Mouse (Mus musculus) liver, embryonic 14.5 days (tissue): Measurements from ENCODE around the gene Lpar5. TPM values are rescaled to one million over a fixed set of nuclear protein-coding genes. Genes with fewer than 3 reads are reported as not detected.
A peak's percentile ranks its signal among the peaks of the same experiment; 100 is the strongest.

ENCODE experiments used
- ATAC-seq: fragments of 200-750 bp; cut with Nextera tagmentation; 2 replicates; pipeline ENCODE4 v1.8.0; 2017; ENCODE audit warnings: moderate number of reproducible peaks, mild to moderate bottlenecking, moderate library complexity; ENCODE audit not compliant: insufficient read depth
- DNase-seq, 3 experiments: peaks; one replicate each; pipeline ENCODE4 v3.0.0-alpha.2; 2012 to 2013; ENCODE audit warnings: low read depth in 3 of 3, low spot score in 3 of 3
- H3K27ac ChIP-seq: fragments of 300-500 bp; sonication (generic); 2 replicates; pipeline ENCODE4 v1.5.1; 2014; ENCODE audit warnings: moderate library complexity, mild to moderate bottlenecking, control low read depth, inconsistent platforms
- H3K27me3 ChIP-seq: fragments of 300-500 bp; sonication (generic); 2 replicates; pipeline ENCODE4 v1.6.1; 2014; ENCODE audit warnings: mild to moderate bottlenecking, low read length, moderate library complexity; ENCODE audit not compliant: control insufficient read depth, insufficient read depth
- H3K36me3 ChIP-seq: fragments of 300-500 bp; sonication (generic); replicated peaks from 2 replicates; pipeline ENCODE4 v1.6.1; 2014; ENCODE audit warnings: low read depth; ENCODE audit not compliant: control insufficient read depth, insufficient read depth
- H3K4me1 ChIP-seq, 2 experiments: fragments of 200-500 bp in 1 of 2; fragments of 300-500 bp in 1 of 2; sonication (generic) in 1 of 2; replicated peaks; 2 replicates each; pipeline ENCODE4 v1.6.1; 2012 to 2014; ENCODE audit warnings: antibody characterized with exemption in 1 of 2, inconsistent platforms in 1 of 2, low read length in 1 of 2; ENCODE audit not compliant: control insufficient read depth in 2 of 2, insufficient read depth in 2 of 2
- H3K4me2 ChIP-seq: fragments of 300-500 bp; sonication (generic); 2 replicates; pipeline ENCODE4 v1.6.1; 2014; ENCODE audit warnings: low read depth, mild to moderate bottlenecking, control low read depth, moderate library complexity
- H3K4me3 ChIP-seq, 2 experiments: fragments of 200-500 bp in 1 of 2; fragments of 300-500 bp in 1 of 2; sonication (generic) in 1 of 2; 2 replicates each; pipeline ENCODE4 v1.5.1; 2012 to 2014; ENCODE audit warnings: low read depth in 2 of 2, low read length in 2 of 2, mild to moderate bottlenecking in 2 of 2, control low read depth in 1 of 2, inconsistent platforms in 1 of 2, moderate library complexity in 1 of 2; ENCODE audit not compliant: insufficient read depth in 1 of 2
- H3K9ac ChIP-seq: fragments of 300-500 bp; sonication (generic); replicated peaks from 2 replicates; pipeline ENCODE4 v1.6.1; 2014; ENCODE audit warnings: mild to moderate bottlenecking, control low read depth, moderate library complexity
- H3K9me3 ChIP-seq: fragments of 300-500 bp; sonication (generic); 2 replicates; pipeline ENCODE4 v1.6.1; 2016; ENCODE audit warnings: low read length, mixed read lengths; ENCODE audit not compliant: control insufficient read depth
- CTCF ChIP-seq: IDR thresholded peaks from 2 replicates; pipeline ENCODE4 v1.5.1; 2016; ENCODE audit warnings: antibody characterized with exemption, low read depth, control low read depth
- EP300 ChIP-seq: IDR thresholded peaks from 2 replicates; pipeline ENCODE4 v1.6.1; 2016; ENCODE audit warnings: antibody characterized with exemption, low read depth
- WGBS: fragments of 180-500 bp; shearing (Covaris S2); extraction: QIAGEN DNeasy Blood & Tissue Kit; methylation state at CpG from one replicate; pipeline ENCODE4 v1.1.7; 2014; ENCODE audit not compliant: insufficient replicate concordance; 5-methylcytosine and 5-hydroxymethylcytosine counted together
- microRNA-seq: library from miRNA; unstranded; fragments of <30 nt; microRNA quantifications from one replicate; pipeline ENCODE4, GENCODE M21; 2016
- polyA plus RNA-seq, 2 experiments: library from polyadenylated mRNA; depleted of rRNA in 1 of 2; stranded (reverse) in 1 of 2; unstranded in 1 of 2; fragments of >200 nt; fragmentation: Nextera tagmentation in 1 of 2; extraction: Ambion mirVana in 1 of 2; gene quantifications; 2 replicates each; pipeline versions ENCODE4 v1.2.1 to v1.2.3; 2012 to 2014

The Lpar5 gene
- polyA plus RNA-seq, 2 experiments, result 1.0 to 1.6 TPM

DNA sequence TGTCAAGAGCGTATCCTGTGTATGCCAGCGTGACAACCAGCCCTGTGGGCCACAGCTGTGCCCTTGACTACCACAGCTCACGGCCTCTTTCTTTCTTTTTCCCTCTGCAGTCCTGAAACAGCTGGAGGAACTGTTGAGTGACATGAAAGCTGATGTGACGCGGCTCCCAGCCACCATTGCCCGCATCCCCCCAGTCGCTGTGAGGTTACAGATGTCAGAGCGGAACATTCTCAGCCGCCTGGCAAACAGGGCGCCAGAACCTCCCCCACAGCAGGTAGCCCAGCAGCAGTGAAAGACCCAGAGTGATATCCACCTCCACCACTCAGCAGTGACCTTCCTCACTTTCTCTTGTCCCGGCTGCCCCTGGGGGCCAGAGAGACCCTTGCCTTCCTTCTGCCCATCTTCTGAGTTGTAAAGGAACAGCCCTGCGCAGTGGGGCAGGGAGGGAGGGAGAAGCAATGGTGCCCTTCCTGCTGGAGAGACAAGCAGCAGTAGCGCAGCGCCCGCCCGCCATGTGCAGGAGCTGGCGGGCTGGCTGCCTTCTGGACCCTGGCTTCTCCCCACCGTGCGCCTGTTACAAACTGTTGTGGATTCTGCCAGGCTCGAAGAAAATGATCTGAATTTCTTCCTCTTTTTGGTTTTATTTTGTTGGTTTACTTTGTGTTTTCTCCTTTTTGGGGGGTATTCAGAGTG, 62.1 kb downstream of the Lpar5 start:
- H3K4me2 ChIP-seq, result no peak overlapping the region
- ATAC-seq (no peak), DNase-seq (no peak)
- TF ChIP-seq EP300 (no peak), CTCF (no peak)
- no peak overlapping the region for H3K27ac ChIP-seq
- no peaks in the 10 kb centered on the region for H3K9me3 ChIP-seq
- H3K9ac ChIP-seq, result no peak overlapping the region
- H3K4me3 ChIP-seq, result no peak overlapping the region
- H3K4me1 ChIP-seq, result peaks cover 3 to 8% of the 10 kb centered on the region in 2 experiments; a peak in 3 of 4 replicates
- H3K36me3 ChIP-seq, result peaks cover 54% of the 10 kb centered on the region
- WGBS, result 87% methylated on average over 20 of the region's 20 CpGs
- H3K27me3 ChIP-seq, result no peaks in the 10 kb centered on the region

DNA sequence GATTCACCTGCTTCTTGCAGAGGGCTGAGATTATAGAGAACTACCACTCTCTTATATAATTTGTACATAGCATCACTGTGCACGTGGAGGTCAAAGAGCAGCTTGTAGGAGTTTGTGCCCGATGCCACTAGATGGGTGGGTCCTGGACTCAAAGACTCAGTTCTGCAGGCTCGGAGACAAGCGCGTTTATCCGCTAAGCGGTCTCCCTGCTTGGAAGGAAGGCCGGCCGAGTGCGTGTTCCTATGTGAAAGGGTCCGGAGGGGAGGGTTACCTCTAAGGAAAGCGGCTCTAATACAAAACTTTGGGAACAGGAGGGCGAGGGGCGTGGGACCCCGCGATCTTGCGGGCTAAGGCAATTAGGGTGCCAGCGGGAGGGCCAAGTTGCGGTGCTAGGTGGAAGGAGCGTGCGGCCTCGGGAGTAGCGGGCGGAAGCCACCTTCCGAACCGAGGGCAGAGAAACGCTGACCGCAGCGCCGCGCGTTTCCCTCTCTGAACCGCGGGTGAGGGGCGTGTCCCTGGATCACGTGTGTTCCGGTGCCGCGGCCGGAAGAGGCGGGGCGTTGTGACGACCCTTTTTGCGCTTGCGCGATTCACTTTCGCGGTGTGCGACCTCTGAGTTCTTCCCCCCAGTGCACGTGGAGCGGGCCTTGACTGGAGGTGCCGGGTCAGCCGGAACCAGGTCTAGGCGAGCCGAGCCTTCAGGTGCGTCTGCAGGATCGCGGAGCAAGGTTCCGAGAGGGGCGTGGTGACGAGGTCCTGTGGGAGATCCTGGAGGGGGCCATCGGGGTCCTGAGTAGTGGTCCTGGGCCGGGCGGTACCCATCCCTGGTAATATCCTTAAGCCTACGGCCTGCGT, 63.8 kb downstream of the Lpar5 start, which contains the start of gene Nop2:
Gene Nop2, plus strand, starts transcription at position 608 of the 855 bp plus-strand sequence.
- peak within 1 kb of the TSS; percentile 85 for H3K27ac ChIP-seq
- H3K4me2 ChIP-seq, result peak within 1 kb of the TSS; percentile 99
- ATAC-seq (peak; percentile 88), DNase-seq (peak; percentile 84 to 87 (median 87))
- TF ChIP-seq CTCF (0 out of 2 replicates have a peak, but pooled peaks have one; percentile 25), EP300 (no peak)
- no peaks in the 10 kb centered on the region for H3K9me3 ChIP-seq
- H3K4me3 ChIP-seq, result peak within 1 kb of the TSS; percentile 91 to 92
- H3K27me3 ChIP-seq, result no peaks in the 10 kb centered on the region
- H3K4me1 ChIP-seq, result peaks cover 3 to 8% of the 10 kb centered on the region in 2 experiments; a peak in 3 of 4 replicates
- peaks cover 60% of the 10 kb centered on the region for H3K36me3 ChIP-seq
- peak within 1 kb of the TSS; percentile 89 for H3K9ac ChIP-seq
- WGBS, result under 1% methylated on average over 62 of the region's 66 CpGs

Small RNA genes within 50 kb of the gene (microRNA-seq; reads per million reads assigned to microRNA genes)
- not detected for gene Mir7045

Other genes starting within 250 kb of the Lpar5 start
- 24.4 and 27.6 TPM in 2 replicates for gene Usp5, start 238.4 kb upstream of the Lpar5 start, polyA plus RNA-seq (2012; rRNA removed)
- gene Usp5, start 238.4 kb upstream of the Lpar5 start, polyA plus RNA-seq (2014; fragmentation: Nextera tagmentation; extraction: Ambion mirVana), result 38.0 and 42.5 TPM in 2 replicates
- gene Cdca3, start 238.4 kb upstream of the Lpar5 start, polyA plus RNA-seq (2012; rRNA removed), result 147 and 165 TPM in 2 replicates
- 205 and 206 TPM in 2 replicates for gene Cdca3, start 238.4 kb upstream of the Lpar5 start, polyA plus RNA-seq (2014; fragmentation: Nextera tagmentation; extraction: Ambion mirVana)
- gene Gnb3, start 227.6 kb upstream of the Lpar5 start, polyA plus RNA-seq (2012; rRNA removed), result 0.03 and 0.06 TPM in 2 replicates
- gene Gnb3, start 227.6 kb upstream of the Lpar5 start, polyA plus RNA-seq (2014; fragmentation: Nextera tagmentation; extraction: Ambion mirVana), result 0.23 TPM in 1 of 2 replicates, not detected in the other
- gene P3h3, start 210.2 kb upstream of the Lpar5 start, polyA plus RNA-seq (2012; rRNA removed), result 3.2 and 3.5 TPM in 2 replicates
- gene P3h3, start 210.2 kb upstream of the Lpar5 start, polyA plus RNA-seq (2014; fragmentation: Nextera tagmentation; extraction: Ambion mirVana), result 0.83 and 0.88 TPM in 2 replicates
- 0.03 and 0.18 TPM in 2 replicates for gene Gpr162, start 203.9 kb upstream of the Lpar5 start, polyA plus RNA-seq (2012; rRNA removed)
- gene Gpr162, start 203.9 kb upstream of the Lpar5 start, polyA plus RNA-seq (2014; fragmentation: Nextera tagmentation; extraction: Ambion mirVana), result not detected in 2 replicates
- 0.07 and 0.10 TPM in 2 replicates for gene Cd4, start 179.7 kb upstream of the Lpar5 start, polyA plus RNA-seq (2012; rRNA removed)
- gene Cd4, start 179.7 kb upstream of the Lpar5 start, polyA plus RNA-seq (2014; fragmentation: Nextera tagmentation; extraction: Ambion mirVana), result 0.03 TPM in 1 of 2 replicates, not detected in the other
- gene Lag3, start 156.2 kb upstream of the Lpar5 start, polyA plus RNA-seq (2012; rRNA removed), result 0.10 and 0.11 TPM in 2 replicates
- gene Lag3, start 156.2 kb upstream of the Lpar5 start, polyA plus RNA-seq (2014; fragmentation: Nextera tagmentation; extraction: Ambion mirVana), result 0.17 TPM in 1 of 2 replicates, not detected in the other
- 109 and 131 TPM in 2 replicates for gene Ptms, start 147.8 kb upstream of the Lpar5 start, polyA plus RNA-seq (2012; rRNA removed)
- gene Ptms, start 147.8 kb upstream of the Lpar5 start, polyA plus RNA-seq (2014; fragmentation: Nextera tagmentation; extraction: Ambion mirVana), result 29.7 and 39.7 TPM in 2 replicates
- gene Mlf2, start 136.5 kb upstream of the Lpar5 start, polyA plus RNA-seq (2012; rRNA removed), result 85.0 and 96.5 TPM in 2 replicates
- gene Mlf2, start 136.5 kb upstream of the Lpar5 start, polyA plus RNA-seq (2014; fragmentation: Nextera tagmentation; extraction: Ambion mirVana), result 98.1 and 116 TPM in 2 replicates
- 57.8 and 62.6 TPM in 2 replicates for gene Cops7a, start 102.4 kb upstream of the Lpar5 start, polyA plus RNA-seq (2012; rRNA removed)
- gene Cops7a, start 102.4 kb upstream of the Lpar5 start, polyA plus RNA-seq (2014; fragmentation: Nextera tagmentation; extraction: Ambion mirVana), result 51.5 and 52.6 TPM in 2 replicates
- gene Pianp, start 71.2 kb upstream of the Lpar5 start, polyA plus RNA-seq (2012; rRNA removed), result 0.07 and 0.09 TPM in 2 replicates
- gene Pianp, start 71.2 kb upstream of the Lpar5 start, polyA plus RNA-seq (2014; fragmentation: Nextera tagmentation; extraction: Ambion mirVana), result not detected in 2 replicates
- gene Zfp384, start 58.8 kb upstream of the Lpar5 start, polyA plus RNA-seq (2012; rRNA removed), result 20.2 and 22.2 TPM in 2 replicates
- gene Zfp384, start 58.8 kb upstream of the Lpar5 start, polyA plus RNA-seq (2014; fragmentation: Nextera tagmentation; extraction: Ambion mirVana), result 2.9 and 3.1 TPM in 2 replicates
- gene Ing4, start 28.2 kb upstream of the Lpar5 start, polyA plus RNA-seq (2012; rRNA removed), result 14.1 and 17.9 TPM in 2 replicates
- 17.2 and 21.9 TPM in 2 replicates for gene Ing4, start 28.2 kb upstream of the Lpar5 start, polyA plus RNA-seq (2014; fragmentation: Nextera tagmentation; extraction: Ambion mirVana)
- gene Acrbp, start 18.2 kb upstream of the Lpar5 start, polyA plus RNA-seq (2012; rRNA removed), result 2.1 and 3.1 TPM in 2 replicates
- gene Acrbp, start 18.2 kb upstream of the Lpar5 start, polyA plus RNA-seq (2014; fragmentation: Nextera tagmentation; extraction: Ambion mirVana), result 1.3 and 2.0 TPM in 2 replicates
- gene Chd4, start 28.1 kb downstream of the Lpar5 start, polyA plus RNA-seq (2012; rRNA removed), result 13.9 and 24.7 TPM in 2 replicates
- 19.7 and 24.3 TPM in 2 replicates for gene Chd4, start 28.1 kb downstream of the Lpar5 start, polyA plus RNA-seq (2014; fragmentation: Nextera tagmentation; extraction: Ambion mirVana)
- gene Nop2, start 64.0 kb downstream of the Lpar5 start, polyA plus RNA-seq (2012; rRNA removed), result 18.9 and 24.5 TPM in 2 replicates
- 33.1 and 33.7 TPM in 2 replicates for gene Nop2, start 64.0 kb downstream of the Lpar5 start, polyA plus RNA-seq (2014; fragmentation: Nextera tagmentation; extraction: Ambion mirVana)
- gene Iffo1, start 77.3 kb downstream of the Lpar5 start, polyA plus RNA-seq (2012; rRNA removed), result 4.8 and 6.0 TPM in 2 replicates
- 1.8 and 3.7 TPM in 2 replicates for gene Iffo1, start 77.3 kb downstream of the Lpar5 start, polyA plus RNA-seq (2014; fragmentation: Nextera tagmentation; extraction: Ambion mirVana)
- 1,485 and 1,875 TPM in 2 replicates for gene Gapdh, start 98.5 kb downstream of the Lpar5 start, polyA plus RNA-seq (2012; rRNA removed)
- gene Gapdh, start 98.5 kb downstream of the Lpar5 start, polyA plus RNA-seq (2014; fragmentation: Nextera tagmentation; extraction: Ambion mirVana), result 960 and 1,040 TPM in 2 replicates
- 108 and 148 TPM in 2 replicates for gene Ncapd2, start 123.8 kb downstream of the Lpar5 start, polyA plus RNA-seq (2012; rRNA removed)
- gene Ncapd2, start 123.8 kb downstream of the Lpar5 start, polyA plus RNA-seq (2014; fragmentation: Nextera tagmentation; extraction: Ambion mirVana), result 66.8 and 80.4 TPM in 2 replicates
- gene Mrpl51, start 123.9 kb downstream of the Lpar5 start, polyA plus RNA-seq (2012; rRNA removed), result 22.2 and 50.9 TPM in 2 replicates
- 178 and 182 TPM in 2 replicates for gene Mrpl51, start 123.9 kb downstream of the Lpar5 start, polyA plus RNA-seq (2014; fragmentation: Nextera tagmentation; extraction: Ambion mirVana)
- 2.8 and 3.5 TPM in 2 replicates for gene Vamp1, start 147.6 kb downstream of the Lpar5 start, polyA plus RNA-seq (2012; rRNA removed)
- gene Vamp1, start 147.6 kb downstream of the Lpar5 start, polyA plus RNA-seq (2014; fragmentation: Nextera tagmentation; extraction: Ambion mirVana), result 0.83 and 0.94 TPM in 2 replicates
- gene Tapbpl, start 163.9 kb downstream of the Lpar5 start, polyA plus RNA-seq (2012; rRNA removed), result 4.2 and 5.0 TPM in 2 replicates
- gene Tapbpl, start 163.9 kb downstream of the Lpar5 start, polyA plus RNA-seq (2014; fragmentation: Nextera tagmentation; extraction: Ambion mirVana), result 4.1 and 4.2 TPM in 2 replicates
- gene Cd27, start 169.1 kb downstream of the Lpar5 start, polyA plus RNA-seq (2012; rRNA removed), result 0.68 and 0.91 TPM in 2 replicates
- 0.43 and 0.47 TPM in 2 replicates for gene Cd27, start 169.1 kb downstream of the Lpar5 start, polyA plus RNA-seq (2014; fragmentation: Nextera tagmentation; extraction: Ambion mirVana)
- gene Tuba3a, start 218.1 kb downstream of the Lpar5 start, polyA plus RNA-seq (2012; rRNA removed), result not detected in 2 replicates
- gene Tuba3a, start 218.1 kb downstream of the Lpar5 start, polyA plus RNA-seq (2014; fragmentation: Nextera tagmentation; extraction: Ambion mirVana), result not detected in 2 replicates
- gene Ltbr, start 246.0 kb downstream of the Lpar5 start, polyA plus RNA-seq (2012; rRNA removed), result 12.3 and 12.5 TPM in 2 replicates
- 15.2 and 15.7 TPM in 2 replicates for gene Ltbr, start 246.0 kb downstream of the Lpar5 start, polyA plus RNA-seq (2014; fragmentation: Nextera tagmentation; extraction: Ambion mirVana)